Mouse (Mus musculus): ENCODE data around the gene Map2. TPM values are rescaled to one million over a fixed set of nuclear protein-coding genes. Genes with fewer than 3 reads are reported as not detected.

The Map2 gene
- polyA plus RNA-seq, 1 experiment from 2014 or later: 0.65 TPM

DNA sequence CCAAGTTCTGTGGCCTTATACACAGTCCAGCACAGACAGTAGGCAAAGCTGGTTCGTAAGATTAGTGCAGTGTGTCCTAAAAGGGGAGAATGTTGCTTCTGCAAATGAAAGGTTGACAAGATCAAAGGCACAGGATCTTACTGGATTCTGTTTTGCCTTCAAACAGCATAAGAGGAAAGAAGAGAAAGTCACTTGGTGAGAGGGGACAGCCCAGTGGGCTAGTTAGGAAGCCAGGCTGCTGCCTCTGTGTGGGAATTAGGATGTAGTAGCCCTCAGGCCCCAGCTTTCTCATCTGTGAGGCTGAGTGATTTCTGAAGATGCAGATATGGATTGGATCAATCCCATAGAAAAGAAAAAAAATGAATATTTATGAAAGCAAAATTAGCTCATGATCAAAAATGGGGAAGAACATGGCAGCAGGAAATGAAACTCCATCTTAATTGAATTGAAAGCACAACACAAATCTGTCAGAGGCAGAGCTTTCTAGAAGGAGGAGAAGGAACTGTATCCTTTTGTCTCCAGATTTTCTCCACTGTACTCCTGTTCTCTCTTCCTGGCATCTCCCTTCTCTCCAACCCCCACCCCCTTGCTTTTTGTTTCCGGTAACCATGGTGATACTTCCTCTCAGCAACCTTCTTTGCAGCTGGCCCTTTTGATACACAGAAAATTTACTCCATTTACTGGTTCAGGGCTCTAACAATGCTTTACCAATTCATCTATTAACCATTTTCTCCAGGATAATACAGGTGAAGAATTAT, 145.5 kb downstream of the Map2 start:
- no peak for DNase-seq (ENCODE audit: low read depth, low spot score)
- ChIA-PET CTCF (no interaction called here), POLR2A (no interaction called here)
- no peak for ATAC-seq
- in situ Hi-C loops (cut with MboI; ENCODE audit: low pct_unique_long_range_greater_than_20kb): no loop called here
- H3K27me3 ChIP-seq: no peaks in the 10 kb centered on the region
- TF ChIP-seq CTCF (IDR thresholded peaks at IDR 0.05): no peak

GRCm38 (mm10) chr1:66321136-66321502, 146.0 kb downstream of the Map2 start:
- TF ChIP-seq CTCF (IDR thresholded peaks at IDR 0.05): no peak
- POLR2A ChIA-PET: no interaction called here
- in situ Hi-C loops (cut with MboI; ENCODE audit: low pct_unique_long_range_greater_than_20kb): no loop called here
- DNase-seq (ENCODE audit: low read depth, low spot score) (no peak), ATAC-seq (no peak)
- CTCF ChIA-PET: no interaction called here
- H3K27me3 ChIP-seq: no peaks in the 10 kb centered on the region

DNA sequence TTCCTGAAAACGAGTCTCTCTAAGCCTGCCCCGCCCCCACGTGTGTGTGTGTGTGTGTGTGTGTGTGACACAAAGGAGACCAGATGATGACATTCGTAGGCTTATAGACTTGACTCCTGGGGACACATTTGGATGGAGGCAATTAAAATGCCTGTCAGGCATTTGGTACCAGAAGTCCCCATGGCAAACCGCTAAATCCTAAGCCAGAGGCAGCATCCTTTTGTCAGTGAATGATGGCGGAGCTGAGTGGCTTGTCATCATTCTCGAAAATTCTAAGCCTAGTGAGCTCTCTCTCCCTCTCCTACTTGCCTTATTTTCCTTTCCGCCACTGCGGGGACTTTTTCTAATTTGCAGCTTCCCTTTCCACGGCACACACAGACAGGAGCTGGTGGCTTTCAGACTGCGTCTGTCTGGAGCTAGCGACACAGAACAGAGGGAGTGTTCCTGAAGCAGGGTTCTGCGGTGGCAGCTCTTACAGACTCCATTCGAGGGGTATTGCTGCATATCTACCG, 146.6 kb downstream of the Map2 start:
- CTCF ChIA-PET: no interaction called here
- in situ Hi-C loops (cut with MboI; ENCODE audit: low pct_unique_long_range_greater_than_20kb): no loop called here

DNA sequence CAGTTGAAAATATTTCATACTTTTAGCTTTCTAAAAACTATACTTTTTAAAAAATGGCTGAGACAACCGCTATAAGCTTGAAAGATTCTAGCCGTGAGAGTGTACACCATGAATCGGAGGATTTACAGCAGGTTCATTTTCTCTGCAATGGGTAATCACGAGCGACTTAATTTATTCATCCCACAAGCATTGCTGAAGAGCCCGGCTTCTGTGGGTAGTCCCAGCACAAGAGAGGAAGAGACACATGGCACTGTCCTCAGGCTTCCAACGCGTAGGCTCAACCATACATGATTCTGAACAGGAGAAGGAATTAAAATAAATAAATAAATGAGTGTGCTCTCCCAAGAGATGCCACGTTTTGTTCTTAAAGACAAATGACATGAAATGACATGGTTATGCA, 148.4 kb downstream of the Map2 start:
- ATAC-seq: no peak
- POLR2A ChIA-PET: no interaction called here
- DNase-seq (ENCODE audit: low read depth, low spot score): no peak
- CTCF ChIA-PET: no interaction called here
- in situ Hi-C loops (cut with MboI; ENCODE audit: low pct_unique_long_range_greater_than_20kb): no loop called here
- no peak for TF ChIP-seq CTCF (IDR thresholded peaks at IDR 0.05)
- no peaks in the 10 kb centered on the region for H3K27me3 ChIP-seq

More for the DNA sequence above, 146.6 kb downstream of the Map2 start:
- no peak for TF ChIP-seq CTCF (IDR thresholded peaks at IDR 0.05)
- POLR2A ChIA-PET: no interaction called here
- ATAC-seq (no peak), DNase-seq (ENCODE audit: low read depth, low spot score) (no peak)
- no peaks in the 10 kb centered on the region for H3K27me3 ChIP-seq

- POLR2A ChIA-PET: no interaction called here
- CTCF ChIA-PET: no interaction called here
- no peak for ATAC-seq
- DNase-seq (ENCODE audit: low read depth, low spot score): no peak
- in situ Hi-C loops (cut with MboI; ENCODE audit: low pct_unique_long_range_greater_than_20kb): no loop called here
- no peaks in the 10 kb centered on the region for H3K27me3 ChIP-seq
- no peak for TF ChIP-seq CTCF (IDR thresholded peaks at IDR 0.05)
Observed at GRCm38 (mm10) chr1:66324951-66325350, 149.9 kb downstream of the Map2 start.

DNA sequence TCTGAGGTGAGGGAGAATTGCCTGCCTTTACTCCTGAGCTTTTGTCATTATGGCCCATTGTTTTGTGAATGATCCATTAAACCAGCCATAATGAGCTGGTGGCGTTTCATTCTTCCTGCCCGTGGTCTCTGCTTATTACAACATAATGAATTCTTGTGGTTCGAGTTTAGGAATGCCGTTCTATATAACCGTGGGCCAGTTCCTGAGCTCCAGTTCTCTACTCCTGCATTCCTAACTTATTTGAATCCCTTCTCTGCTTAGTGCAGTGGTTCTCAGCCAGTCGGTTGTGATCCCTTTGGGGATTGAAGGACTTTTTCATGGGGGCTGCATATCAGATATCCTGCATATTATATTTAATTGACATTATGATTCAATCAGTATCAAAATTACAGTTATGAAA, 153.9 kb downstream of the Map2 start:
- ChIA-PET CTCF (no interaction called here), POLR2A (no interaction called here)
- ATAC-seq: peak; percentile 80

GRCm38 (mm10) chr1:66329534-66329933, 154.5 kb downstream of the Map2 start:
- no peak for ATAC-seq
- ChIA-PET CTCF (no interaction called here), POLR2A (no interaction called here)
- DNase-seq (ENCODE audit: low read depth, low spot score): no peak
- TF ChIP-seq CTCF (IDR thresholded peaks at IDR 0.05): no peak
- H3K27me3 ChIP-seq: no peaks in the 10 kb centered on the region
- in situ Hi-C loops (cut with MboI; ENCODE audit: low pct_unique_long_range_greater_than_20kb): no loop called here

More for the DNA sequence above, 153.9 kb downstream of the Map2 start:
- no peaks in the 10 kb centered on the region for H3K27me3 ChIP-seq
- DNase-seq (ENCODE audit: low read depth, low spot score): no peak
- TF ChIP-seq CTCF (IDR thresholded peaks at IDR 0.05): no peak
- in situ Hi-C loops (cut with MboI; ENCODE audit: low pct_unique_long_range_greater_than_20kb): no loop called here

DNA sequence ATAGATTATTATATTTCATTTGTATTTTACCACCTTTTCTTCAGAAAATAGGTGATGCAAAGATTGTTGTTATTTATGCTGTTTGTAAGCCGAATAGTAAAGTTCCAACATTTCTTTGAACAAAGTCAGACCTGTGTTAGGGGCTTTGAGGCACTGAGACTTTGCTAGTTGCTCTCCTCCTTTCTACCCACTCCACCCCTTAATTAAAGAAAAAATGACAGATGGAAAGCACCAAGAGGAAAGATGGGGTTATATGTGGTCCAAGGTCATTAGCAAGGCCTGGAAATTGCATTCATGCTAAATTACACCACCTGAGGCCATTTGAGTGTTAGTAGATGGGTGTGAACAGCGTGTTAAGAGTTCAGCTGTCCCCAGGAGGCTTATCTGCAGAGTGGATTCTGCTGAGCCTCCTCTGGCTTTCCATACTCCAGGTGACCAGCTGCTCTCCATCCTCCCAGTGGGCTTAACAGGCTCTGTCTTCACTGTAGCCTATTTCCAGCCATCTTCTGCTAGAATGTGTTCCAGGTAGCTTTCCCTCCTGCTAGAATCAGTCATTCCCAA, 160.7 kb downstream of the Map2 start:
- in situ Hi-C loops (cut with MboI; ENCODE audit: low pct_unique_long_range_greater_than_20kb): no loop called here
- no peak for ATAC-seq
- ChIA-PET POLR2A (no interaction called here), CTCF (interaction anchor here (3.1 kb wide), 1 partner anchor 12 kb away, joined by 7 read pairs; no protein-coding TSS in a partner anchor)
- no peak for TF ChIP-seq CTCF (IDR thresholded peaks at IDR 0.05)
- DNase-seq (ENCODE audit: low read depth, low spot score): no peak
- H3K27me3 ChIP-seq: no peaks in the 10 kb centered on the region

GRCm38 (mm10) chr1:66339213-66339612, 164.1 kb downstream of the Map2 start:
- in situ Hi-C loops (cut with MboI; ENCODE audit: low pct_unique_long_range_greater_than_20kb): no loop called here
- POLR2A ChIA-PET: no interaction called here
- DNase-seq (ENCODE audit: low read depth, low spot score) (no peak), ATAC-seq (no peak)
- CTCF ChIA-PET: interaction anchor here (0.7 kb wide), 1 partner anchor 316 kb away, joined by 3 read pairs; no protein-coding TSS in a partner anchor
- TF ChIP-seq CTCF (IDR thresholded peaks at IDR 0.05): no peak
- H3K27me3 ChIP-seq: no peaks in the 10 kb centered on the region

DNA sequence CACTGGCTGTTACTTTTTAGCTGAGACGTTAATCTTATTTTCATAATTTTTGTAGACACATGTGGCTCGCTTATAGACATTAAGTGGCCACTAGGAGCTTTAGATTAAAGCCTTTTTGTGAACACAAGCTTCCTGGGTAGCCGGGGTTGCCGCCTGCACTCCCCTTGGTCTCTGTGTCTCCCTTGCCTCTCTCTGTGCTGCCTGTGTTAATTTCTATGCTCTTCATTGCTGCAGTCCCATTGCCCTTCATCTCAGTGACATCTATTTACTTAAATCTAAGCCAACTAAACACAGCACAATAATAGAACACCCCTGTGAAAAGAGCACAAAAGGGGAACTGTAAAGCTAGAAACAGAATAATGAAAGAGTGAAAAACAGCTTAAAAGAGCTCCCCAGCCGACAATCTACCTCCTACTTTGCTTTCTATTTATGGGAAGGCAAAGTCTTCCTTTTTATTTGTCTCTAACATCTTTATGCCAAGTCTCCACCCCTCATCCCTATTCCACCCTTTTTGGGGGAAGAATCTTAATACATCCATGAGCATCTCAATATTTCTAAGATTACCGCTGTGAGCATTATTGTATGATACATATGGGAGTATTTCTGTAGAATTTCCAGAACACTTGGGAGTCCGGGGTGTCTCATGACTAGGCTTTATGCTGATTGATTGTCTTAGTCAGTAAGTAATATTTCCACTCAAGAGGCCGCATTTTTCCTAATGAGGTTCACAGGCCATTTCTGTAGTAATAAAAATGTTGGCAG, 173.5 kb downstream of the Map2 start:
- POLR2A ChIA-PET: no interaction called here
- no peak for TF ChIP-seq CTCF (IDR thresholded peaks at IDR 0.05)
- no peaks in the 10 kb centered on the region for H3K27me3 ChIP-seq
- in situ Hi-C loops (cut with MboI; ENCODE audit: low pct_unique_long_range_greater_than_20kb): no loop called here
- DNase-seq (ENCODE audit: low read depth, low spot score) (no peak), ATAC-seq (no peak)
- CTCF ChIA-PET: interaction anchor here (1.0 to 1.8 kb wide), 3 partner anchors 8 to 15 kb away, joined by 3 to 7 read pairs (median 3); no protein-coding TSS in a partner anchor

All from Patski (cell line).